Mouse (Mus musculus): Measurements from ENCODE around the gene Maml3.

DNA sequence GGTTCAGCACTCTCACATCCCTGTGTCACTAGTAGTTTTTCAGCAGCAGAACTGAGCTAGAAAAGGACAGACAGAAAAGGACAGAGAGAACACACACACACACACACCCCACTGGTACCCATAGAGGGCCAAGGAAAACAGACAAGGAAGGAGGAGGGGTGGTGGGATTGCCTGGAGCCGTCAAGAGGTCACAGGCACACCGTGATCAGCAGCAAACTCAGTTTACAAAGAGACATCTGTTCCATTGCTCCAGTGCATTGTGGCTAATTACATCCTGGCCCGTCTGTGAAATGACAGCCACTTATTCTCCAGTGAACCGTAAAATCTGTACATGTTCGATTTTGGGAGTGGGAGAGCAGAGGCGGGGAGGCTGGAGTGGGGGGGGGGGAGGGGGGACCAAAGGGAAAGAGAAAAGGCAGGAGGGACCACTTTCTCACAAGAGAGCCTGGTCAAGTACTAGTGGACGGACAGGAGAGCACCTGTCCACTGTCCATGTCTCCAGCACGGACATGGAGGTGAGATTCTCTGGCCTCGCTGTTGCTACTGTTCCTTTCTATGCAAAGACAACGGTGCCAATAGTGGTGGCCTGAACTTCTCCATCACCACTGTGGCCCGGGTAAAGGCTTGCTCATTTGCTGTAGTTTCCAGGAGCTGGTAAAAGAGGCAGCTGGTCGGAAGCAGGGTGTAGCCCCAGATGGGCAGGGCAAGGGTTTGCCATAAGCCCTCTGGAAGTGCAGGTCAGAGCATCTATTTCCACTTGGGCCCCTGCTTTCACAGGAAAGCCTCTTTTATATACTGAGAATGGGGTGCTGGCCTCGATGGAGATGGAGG lies 299.2 kb downstream of the Maml3 start:
- no peak for TF ChIP-seq ZC3H11A (IDR thresholded peaks at IDR 0.05; ENCODE audit: borderline replicate concordance, low read depth, low read length)
- TF ChIP-seq ZNF384 (IDR thresholded peaks at IDR 0.05; ENCODE audit: low read depth, low read length): no peak
- no peak for TF ChIP-seq MAFK (IDR thresholded peaks at IDR 0.05; ENCODE audit: insufficient read depth, low read depth, low read length)

Data from ES-E14 (cell line).